Mouse (Mus musculus) urinary bladder, postnatal 10 days (tissue): ENCODE data around the gene Armcx5.
"Not testable (repeated sequence)": the region's sequence is repeated elsewhere in the genome, so short reads cannot be mapped to it uniquely, and the experiment has no call there.

Source experiments
- DNase-seq: peaks from one replicate; pipeline ENCODE4 v3.0.0; 2022; ENCODE audit warnings: low spot score

Armcx5 gene

GRCm38 (mm10) chrX:135742304-135743055 lies at the start of gene Armcx5, which contains the start of gene Gprasp1:
Gene Armcx5 (plus strand): TSS chrX:135742733.
Gene Gprasp1 (plus strand): TSS chrX:135742733.
- DNase-seq = peak; percentile 51

GRCm38 (mm10) chrX:135693633-135694032 lies 48.9 kb upstream of the Armcx5 start, which contains the start of gene Tcp11x2:
Gene Tcp11x2 (minus strand): TSS chrX:135693790.
- DNase-seq = no peak

DNA sequence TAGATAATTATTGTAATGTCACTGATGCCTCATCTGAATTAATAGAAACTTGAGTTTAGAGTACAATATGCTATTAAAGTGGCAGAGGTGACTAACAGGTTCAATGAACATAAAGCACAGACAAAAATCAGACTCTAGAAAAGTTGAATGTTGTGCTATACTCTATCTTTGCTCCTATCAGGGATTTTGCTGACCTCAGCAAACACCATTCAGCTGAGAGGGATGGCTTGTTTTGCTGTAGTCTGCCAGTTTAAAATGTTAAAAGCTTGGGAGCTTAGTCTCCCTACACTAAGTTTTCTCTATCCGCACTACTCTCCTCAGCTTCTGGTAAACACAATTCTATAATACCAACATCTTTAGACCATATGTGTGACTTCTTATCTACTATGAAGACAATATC lies 39.4 kb upstream of the Armcx5 start:
- DNase-seq = no peak

GRCm38 (mm10) chrX:135704349-135704748 lies 38.2 kb upstream of the Armcx5 start:
- DNase-seq = no peak

DNA sequence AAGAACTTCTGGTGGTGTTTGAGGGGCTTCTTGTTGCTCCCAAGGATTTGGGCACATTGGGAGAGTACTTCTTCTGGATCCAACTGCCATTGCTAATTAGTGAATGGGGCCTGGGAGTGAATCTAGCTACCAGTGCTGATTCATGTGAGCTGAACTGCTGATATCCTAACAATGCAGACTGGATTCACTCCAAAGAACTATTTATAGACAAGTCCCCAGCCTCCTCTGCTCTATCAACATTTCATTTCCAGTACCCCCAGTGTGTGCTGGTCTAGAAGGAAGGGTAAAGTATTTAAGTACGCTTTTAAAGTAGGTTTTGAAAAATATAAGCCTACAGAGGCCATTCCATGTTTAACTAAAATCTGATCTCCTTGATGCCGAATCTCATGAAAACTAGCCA lies 29.7 kb upstream of the Armcx5 start:
- DNase-seq = no peak

GRCm38 (mm10) chrX:135725161-135725560 lies 17.4 kb upstream of the Armcx5 start, which contains the start of gene Tmsb15a:
Gene Tmsb15a (minus strand): TSS chrX:135725261.
- DNase-seq = no peak

GRCm38 (mm10) chrX:135738730-135739520 lies 3.6 kb upstream of the Armcx5 start:
- no peak for DNase-seq

- DNase-seq = no peak
Measured at GRCm38 (mm10) chrX:135743056-135743355, 473 bp downstream of the Armcx5 start.

- not testable (repeated sequence) for DNase-seq
Measured at GRCm38 (mm10) chrX:135745376-135745775, 2.8 kb downstream of the Armcx5 start.

- DNase-seq = peak; percentile 13
Measured at GRCm38 (mm10) chrX:135752832-135753231, 10.3 kb downstream of the Armcx5 start.

DNA sequence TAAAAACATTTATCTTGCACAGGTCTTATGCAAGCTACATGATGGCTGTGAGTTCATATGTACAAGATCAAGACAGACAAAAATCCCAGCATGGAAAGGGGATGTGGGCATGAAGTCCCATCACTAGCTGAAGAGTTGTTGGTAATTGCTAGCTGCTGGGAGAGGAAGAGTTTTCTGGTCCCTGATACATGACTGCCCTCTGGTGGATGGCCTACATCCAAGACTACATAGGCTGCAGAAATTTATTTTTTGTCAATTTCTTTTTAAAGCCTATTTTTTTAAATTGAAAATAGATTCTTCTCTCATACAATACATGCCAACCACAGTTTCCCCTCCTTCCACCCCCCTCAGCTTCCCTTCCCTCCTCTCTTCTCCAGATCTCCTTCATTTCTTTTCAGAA lies 19.2 kb downstream of the Armcx5 start:
- DNase-seq = no peak

DNA sequence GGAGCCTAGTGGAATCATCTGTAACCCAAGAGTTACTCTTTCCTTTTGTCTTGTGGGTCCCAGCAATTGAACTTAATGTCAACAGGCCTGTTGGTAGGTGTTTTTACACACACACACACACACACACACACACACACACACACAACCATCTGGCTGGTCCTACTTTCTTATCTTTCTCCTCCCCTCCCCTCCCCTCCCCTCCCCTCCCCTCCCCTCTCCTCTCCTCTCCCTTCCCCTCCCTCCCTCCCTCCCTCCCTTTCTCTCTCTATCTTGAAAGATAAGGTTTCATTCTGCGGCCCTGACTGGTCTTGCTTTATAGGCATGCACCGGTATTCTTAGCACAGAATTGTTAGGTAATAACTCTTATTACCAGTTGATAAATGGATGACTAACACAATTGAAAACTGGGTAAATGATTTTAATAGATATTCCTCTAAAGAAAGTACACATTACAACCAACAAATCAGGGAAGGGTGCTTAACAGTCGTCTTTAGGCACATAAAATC lies 25.6 kb downstream of the Armcx5 start:
- no peak for DNase-seq

DNA sequence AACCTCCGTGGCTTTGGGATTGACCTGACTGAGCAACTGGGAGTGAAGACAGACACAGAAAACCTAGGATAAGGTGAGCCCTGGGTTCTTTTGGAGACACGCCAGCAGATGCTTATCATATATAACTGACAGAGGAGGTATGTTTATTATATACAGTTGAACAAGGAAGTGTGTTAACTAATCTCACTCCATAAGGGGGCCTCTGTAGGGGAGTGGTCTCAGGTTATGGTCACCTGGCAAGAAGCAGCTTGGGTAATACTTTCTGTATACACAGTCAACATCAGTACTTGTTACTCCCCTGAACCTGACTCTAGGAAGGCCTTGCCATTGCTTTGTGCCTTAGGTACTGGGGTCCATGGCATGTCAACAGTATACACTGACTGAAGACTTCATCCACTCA lies 26.0 kb downstream of the Armcx5 start:
- no peak for DNase-seq

DNA sequence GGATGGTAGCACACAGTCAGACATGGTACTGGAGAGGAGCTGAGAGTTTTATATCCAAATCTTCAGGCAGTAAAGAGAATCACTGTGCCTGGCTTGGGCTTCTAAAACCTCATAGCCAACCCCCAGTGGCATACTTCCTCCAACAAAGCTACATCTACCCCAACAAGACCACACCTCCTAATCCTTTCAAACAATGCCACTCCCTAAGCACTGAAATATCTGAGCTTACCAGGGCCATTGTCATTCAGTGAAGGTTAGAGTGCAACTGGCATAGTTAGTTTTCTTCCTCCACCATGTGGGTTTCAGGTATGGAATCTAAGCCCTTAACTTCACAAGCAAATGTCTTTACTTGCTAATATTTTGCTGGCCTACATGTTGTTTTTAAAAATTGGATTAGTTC lies 49.0 kb downstream of the Armcx5 start:
- no peak for DNase-seq

DNA sequence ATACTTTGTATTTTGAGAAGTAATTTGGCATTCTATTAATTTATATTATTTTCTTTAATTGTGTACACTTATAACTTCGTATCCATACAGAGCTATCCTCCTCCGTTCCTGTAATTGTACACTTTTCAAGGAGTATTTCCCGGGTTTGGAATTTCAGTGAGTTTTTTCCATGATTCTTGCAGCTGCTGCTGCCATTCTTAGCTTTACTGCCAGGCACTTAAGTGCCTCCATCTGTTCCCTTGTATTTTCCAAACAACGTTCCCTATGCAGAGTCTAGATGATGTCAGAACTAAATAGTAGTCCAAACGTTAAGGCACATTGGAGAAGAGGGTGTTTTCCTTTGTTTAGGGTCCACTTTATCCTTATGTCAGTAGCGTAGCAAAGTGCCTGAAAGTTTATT lies 49.8 kb downstream of the Armcx5 start:
- no peak for DNase-seq

DNA sequence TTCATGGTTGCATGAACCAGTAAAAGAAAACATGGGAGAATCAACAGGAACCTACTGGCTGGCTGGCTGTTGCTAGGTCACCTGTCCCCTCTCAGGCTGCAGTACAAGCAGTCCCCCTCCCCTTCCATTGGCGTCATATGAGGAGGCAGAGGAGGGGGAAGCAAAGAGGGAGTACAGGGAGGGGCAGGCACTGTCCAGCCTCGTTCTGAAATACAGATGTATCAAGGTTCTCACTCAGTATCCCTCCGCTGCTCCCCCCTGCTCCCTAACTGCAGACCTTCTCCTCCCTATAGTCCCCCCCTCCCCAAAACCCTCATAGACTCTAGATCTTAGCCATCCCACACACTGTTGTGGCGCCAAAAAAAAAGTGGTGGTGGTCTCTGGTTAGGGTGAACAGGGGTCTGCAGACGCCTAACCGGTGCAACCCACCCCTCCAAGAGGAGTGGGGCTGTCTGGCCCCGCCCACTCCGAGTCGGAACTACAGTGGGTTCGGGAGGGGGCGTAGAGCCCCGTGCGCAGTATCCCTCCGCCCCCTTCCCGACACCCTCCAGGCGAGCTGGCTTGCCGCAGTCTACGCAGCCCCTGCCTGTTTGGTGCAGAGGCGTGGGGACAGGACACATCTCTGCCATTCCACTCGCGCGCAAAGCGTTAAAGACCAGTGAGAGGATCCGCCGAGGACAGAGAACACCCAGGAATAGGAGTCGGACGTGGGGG lies 53.2 kb downstream of the Armcx5 start:
- DNase-seq = not testable (repeated sequence)

DNA sequence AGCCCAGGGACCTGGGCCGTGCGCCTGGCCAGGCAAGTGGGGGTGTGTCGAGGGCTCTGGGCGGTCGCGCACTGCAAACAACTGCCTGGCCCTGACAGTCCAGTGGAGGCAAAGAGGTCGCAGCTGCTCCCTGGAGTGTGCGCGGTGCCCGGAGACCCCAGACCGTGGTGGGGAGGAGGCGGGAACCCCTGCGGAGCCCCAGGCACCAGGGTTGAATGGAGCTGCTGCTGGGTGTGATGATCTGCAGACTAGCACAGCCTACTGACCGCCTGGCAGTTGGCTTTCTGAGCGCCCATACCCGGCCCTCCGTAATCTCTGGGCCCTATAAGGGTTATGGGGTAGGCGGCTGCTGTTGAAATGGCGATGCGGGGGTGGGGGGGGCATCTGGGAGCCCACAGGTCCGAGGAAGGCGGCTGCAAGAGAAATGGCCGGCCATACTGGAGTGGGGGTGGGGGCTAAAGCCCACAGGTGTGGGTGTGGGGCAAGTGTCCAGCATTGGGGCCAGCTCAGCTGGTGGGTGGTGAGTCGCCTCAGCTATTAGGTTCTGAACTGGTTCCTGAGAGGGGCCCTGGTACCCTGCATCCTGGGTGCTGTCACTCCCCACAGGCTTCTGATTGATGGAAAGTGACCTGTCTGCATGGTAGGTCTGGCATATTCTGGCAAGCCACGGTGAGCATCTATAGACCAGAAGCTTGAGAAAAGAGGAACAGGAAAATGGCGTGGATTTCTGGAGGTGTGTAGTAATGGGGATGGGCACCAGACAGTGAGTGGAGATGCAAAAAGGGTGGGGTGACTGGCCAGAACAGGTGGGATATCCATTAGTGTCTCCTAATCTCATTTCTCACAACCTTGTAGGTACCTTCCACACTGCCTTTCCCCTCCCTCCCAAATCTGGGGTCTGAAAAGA lies 54.0 kb downstream of the Armcx5 start:
- not testable (repeated sequence) for DNase-seq
